Mouse (Mus musculus): ENCODE data around the gene Cep152.

DNA sequence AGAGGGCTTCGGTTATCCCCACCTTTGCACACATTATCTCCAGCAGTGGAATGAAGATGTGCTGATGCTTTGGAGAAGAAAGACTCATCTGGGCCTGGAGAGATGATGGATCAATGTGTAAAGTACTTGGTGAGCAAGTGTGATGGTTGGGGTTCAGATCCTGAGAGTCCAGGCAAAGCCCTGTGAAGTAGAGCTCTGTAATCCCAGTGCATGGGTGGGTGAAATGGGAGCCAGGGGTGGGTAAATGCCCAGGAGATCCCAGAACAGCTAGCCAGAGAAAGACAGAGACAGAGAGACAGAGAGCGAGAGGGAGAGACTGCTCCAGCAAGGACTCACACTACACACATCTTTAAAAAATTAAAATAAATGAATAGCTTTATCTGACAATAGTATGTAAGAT, 28.4 kb upstream of the Cep152 start:
- TF ChIP-seq CTCF (IDR thresholded peaks at IDR 0.05; ENCODE audit: extremely low read depth, insufficient read depth, low read length) (no peak), POLR2A (IDR thresholded peaks at IDR 0.05; ENCODE audit: extremely low read depth, insufficient read depth, low read length) (no peak)

Measured in cortical plate, adult 2 months (tissue).